Mouse (Mus musculus): ENCODE data around the gene Csf3r. TPM values are rescaled to one million over a fixed set of nuclear protein-coding genes. Genes with fewer than 3 reads are reported as not detected.

The Csf3r gene
- total RNA-seq, 2 experiments from 2014 or later = 0.66 to 1.1 TPM

DNA sequence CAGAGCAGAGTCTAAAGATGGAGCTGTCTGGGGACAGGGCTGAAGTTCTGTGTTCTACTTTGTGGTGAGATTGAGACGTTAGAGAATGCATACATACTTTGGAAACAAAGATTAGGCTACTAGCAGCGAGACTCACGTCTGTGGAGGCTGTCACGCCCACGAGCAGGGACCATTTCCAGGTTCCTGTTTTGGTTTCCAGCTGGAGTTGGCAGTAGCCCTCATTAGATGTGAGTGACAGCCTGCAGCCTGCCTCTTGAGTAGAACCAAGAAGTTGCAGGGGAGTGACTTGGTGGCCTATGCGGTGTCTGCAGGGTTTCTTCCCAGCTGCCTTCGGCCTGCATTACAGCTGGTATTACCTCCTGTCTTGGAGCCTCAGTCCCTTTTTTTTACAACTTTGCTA is 27.3 kb downstream of the Csf3r start:
- DNase-seq = no peak
- intact Hi-C loops (cut with DNase I) = no loop called here

DNA sequence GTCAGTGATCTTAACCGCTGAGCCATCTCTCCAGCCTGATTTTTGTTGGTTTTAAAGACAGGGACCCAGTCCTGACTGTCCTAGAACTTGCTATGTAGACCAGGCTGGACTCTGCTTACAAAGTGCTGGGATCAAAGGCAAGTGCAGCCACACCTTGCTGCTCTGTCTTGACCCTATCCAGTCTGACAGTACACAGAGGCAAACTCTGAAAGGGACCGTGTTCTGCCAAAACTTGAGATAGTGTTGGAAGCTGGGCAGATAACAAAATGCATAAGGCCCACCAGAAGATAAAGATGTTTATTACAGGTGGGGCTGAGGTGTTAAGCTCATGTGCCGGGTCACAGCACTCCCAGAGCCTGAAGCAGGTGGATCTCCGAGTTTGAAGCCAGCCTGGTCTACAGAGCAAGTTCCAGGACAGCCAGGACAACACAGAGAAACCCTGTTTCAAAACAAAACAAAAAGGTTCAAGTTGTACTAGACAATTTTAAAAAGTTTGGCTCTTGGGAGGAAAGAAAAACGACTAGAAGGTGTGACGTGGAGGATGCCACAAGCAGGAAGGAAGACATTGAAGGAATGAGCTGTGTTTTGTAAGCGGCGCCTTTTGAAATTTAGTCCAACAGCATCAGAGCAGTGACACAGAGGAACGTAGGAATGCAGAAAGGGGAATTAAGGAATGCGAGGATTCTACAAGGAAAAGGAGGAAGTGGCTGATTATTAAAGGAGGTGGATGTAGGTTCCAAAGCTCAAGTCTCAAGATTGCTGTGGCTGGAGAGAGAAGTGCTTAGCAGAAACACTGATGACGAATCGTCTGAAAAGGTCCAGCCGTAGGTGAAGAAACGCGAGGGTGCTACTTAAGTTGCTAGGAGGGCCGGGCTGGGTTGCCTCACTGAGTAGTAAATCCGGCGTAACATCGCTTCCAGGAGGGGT is 33.1 kb downstream of the Csf3r start:
- intact Hi-C loops (cut with DNase I) = no loop called here
- DNase-seq = no peak

DNA sequence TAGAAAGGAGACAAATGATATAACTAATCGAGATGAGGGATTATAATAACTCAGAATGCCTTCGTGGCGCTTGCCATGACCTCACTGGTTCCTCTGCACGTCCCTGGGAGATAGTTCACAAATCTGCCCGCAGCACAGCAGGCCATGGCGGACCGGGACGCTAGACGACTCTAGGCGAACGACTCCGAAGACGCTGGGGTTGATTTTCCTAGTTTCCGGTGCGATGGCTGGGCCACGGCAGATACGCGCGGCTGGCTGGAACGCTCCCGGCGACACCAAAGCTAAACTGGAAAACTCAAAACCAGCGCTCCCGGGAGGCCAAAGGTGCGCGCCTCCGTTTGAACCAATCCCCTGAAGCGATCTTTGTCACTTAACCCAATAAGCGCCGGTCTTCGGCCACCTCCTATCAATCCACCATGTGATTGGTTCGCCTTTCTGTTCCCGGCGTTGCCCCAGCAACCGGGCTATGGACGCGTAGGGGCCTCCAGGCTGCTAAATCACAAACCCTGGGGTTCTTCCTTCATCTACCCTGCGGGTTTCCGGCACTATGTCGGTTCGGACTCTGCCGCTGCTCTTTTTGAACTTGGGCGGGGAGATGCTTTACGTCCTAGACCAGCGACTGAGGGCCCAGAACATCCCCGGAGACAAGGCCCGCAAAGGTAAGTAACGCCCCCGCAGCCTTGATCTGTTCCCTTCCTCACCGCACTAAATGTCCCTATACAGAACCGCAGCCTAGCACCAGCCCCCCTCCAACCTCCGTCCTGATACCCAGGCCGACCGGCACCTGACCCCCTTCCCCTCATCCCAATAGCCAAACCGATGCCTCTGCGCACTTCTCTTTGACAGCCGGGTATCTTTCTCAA is 34.0 kb downstream of the Csf3r start, which contains the start of gene Oscp1:
Gene Oscp1, plus strand, starts transcription at position 432 of the 863 bp plus-strand sequence.
- intact Hi-C loops (cut with DNase I) = no loop called here

DNA sequence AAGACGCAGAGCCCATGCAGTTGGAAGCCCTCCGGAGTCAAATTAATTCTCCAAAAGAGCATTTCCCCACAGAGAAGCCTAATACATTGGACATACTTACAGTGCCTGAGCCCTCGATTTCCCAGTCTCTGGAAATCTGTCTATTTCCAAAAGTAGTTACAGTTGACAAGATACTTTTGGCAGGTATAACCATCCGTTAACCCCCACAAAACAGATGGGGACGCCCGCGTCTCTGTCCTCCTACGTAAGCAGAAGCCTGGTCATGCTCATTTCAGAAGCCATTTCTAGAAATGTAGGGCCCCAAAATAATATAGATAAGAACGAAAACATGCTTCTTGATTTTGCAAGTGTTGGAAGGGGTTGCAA is 34.6 kb downstream of the Csf3r start:
- intact Hi-C loops (cut with DNase I) = no loop called here

More for the DNA sequence above, 34.0 kb downstream of the Csf3r start, which contains the start of gene Oscp1:
- DNase-seq = peak; percentile 91

DNA sequence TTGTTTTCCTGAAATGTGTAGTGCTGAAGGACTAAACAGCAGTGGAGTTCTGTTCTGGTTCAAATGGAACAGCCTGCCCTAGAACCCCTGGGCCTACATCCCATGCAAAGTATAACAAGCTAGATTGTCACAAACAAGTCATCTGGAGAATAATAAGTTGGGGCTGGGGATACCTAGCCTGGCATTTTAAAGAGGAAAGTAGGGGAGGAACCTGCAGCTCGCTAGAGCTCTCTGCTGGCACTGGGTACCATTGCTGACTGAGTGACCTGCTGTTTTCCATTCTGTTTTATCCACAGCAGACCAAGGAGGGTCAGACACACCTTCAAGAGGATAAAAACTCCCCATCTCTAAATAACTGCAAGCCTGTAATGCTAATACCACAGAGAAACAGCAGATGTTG is 38.5 kb downstream of the Csf3r start:
- no peak for DNase-seq
- intact Hi-C loops (cut with DNase I) = no loop called here

More for the DNA sequence above, 34.6 kb downstream of the Csf3r start:
- no peak for DNase-seq

DNA sequence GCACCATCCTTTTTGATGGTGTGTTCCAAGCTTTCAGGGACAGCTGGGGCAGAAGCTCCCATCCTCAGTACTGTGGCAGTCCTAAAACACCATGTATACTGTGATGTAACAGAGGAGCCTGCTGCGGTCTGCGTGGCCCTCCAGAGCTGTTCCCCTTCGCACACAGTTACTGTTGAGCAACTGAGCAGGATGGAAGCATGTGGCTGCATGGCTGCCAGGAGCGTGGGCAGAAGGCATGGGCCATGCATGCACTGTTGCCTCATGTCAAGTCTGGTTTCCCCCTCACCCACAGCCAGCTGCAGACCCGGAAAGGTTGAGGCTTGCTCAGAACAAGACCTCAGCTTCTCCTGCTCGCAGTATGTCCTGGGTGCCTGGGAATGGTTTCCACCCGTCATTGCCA is 40.9 kb downstream of the Csf3r start:
- no peak for DNase-seq
- intact Hi-C loops (cut with DNase I) = no loop called here

DNA sequence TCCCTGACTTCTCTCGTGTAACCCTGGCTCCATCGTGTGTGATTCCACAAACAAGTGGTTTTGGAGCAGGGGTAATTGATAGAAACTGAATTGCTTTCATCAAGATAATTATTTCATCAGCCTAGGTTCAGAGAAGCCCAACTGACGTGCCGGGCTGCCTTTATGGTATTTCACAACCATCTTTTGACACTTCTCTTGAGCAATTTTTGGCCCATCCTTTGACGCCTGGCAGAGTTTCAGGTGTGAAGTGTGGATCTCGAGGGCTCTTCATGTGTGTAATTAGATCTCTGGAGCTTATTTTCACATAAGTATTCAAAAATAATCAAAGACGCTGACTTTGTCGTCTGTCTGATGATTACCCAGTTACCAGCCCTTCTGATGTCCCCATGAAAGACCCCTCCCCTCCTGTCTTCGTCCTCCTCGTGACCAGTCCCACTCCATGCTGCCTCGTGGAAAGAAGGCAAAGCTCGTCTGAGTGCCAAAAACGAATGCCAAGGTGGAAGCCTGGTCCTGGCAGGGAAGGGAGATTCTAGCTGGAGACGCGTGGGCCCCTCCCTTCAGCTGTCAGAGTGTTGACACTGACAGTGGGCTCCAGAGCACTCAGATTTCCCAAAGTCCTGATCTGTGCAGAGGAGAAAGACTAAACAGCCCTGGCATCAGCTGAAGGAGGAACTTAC is 43.2 kb downstream of the Csf3r start:
- DNase-seq = peak; percentile 66
- intact Hi-C loops (cut with DNase I) = no loop called here

DNA sequence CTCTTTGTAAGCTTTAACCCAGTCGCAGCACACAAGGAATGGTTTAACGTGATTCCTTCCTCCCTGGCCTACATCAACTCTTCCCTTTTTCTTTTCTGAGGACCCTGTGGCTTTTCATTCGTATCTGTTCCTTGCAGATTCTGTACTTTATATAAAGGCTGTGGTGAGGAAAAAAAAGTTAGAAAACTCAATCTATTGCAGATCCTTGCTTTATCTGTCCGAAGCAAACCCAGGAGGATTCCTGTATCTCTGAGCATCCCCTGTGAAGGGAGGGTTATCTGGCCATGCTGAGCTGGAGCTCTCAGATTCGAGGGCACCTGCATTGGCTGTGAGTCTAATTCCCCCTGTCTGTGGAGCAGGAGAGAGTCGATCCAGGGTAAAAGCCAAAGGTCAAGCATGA is 44.5 kb downstream of the Csf3r start:
- DNase-seq = no peak
- intact Hi-C loops (cut with DNase I) = no loop called here

DNA sequence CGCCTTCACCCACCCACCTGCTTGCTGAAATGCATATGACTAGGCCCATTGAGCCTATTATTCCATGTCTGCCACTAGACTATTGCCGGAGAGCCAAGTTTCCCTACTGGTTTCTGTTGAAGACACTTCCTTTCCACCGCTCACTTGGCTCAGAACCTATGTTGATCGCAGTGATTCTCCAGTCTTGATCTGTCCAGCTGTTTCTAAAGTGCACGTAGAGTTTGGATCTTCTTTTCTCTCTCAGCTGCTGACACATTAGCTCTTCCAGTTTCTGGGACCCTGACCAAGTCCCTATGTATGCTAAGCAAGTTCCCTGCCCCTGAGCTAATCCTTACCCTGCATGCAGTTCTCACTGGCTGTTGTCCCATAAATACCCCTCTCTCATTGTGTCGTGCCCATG is 53.5 kb downstream of the Csf3r start:
- DNase-seq = no peak
- intact Hi-C loops (cut with DNase I) = no loop called here

DNA sequence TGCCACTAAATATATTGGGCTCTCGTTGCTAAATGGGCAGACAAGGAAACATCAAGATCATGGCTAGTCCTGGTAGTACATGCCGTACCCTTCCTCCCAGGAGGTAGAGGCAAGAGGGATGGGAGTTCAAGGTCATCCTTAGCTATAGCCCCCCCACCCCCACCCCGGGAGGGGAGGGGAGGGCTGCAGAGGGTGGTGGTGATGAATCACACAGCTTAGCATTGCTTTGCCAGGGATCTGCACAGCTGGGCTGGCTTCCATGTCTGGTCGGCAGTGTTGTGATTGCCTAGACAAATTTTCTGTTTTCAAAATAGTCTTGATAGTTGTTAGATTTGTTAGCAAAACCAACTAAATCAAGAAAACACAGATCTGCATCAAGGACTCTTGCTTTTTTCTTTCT is 54.9 kb downstream of the Csf3r start:
- no peak for DNase-seq
- intact Hi-C loops (cut with DNase I) = no loop called here

DNA sequence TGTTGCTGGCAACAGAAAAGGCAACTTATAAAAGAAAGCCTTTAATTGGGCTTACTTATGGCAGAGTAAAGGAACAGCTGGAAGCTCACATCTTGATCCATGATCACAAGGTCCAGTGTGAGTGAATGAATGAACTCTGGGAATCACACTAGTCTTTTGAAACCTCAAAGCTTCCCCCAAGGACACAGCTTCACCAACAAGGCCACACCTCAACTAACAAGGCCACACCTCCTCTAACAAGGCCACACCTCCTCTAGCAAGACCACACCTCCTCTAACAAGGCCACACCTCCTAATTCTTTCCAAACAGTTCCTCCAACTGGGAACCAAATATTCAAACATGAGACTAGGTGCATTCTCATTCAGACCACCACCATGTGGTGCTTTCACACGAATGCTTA is 57.3 kb downstream of the Csf3r start:
- intact Hi-C loops (cut with DNase I) = no loop called here
- no peak for DNase-seq

DNA sequence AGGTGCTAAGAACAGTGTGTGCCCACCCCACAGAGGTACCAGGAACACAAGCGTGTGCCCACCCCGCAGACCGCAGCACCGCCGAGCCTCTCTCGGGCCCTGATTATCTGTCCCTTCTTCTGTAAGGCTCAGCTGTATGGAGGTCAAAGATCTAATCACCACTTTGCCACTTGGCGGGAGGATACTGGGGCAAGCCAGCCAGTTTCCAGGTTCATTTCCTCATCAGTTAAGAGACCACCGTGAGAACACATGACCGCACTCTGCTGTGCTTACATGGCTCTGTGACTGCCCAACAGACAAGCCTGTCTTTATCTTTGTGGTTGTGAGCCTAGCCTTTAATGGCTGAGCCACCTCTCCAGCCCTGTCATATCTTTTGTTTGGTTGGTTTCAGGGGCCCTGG is 58.7 kb downstream of the Csf3r start:
- DNase-seq = no peak
- intact Hi-C loops (cut with DNase I) = no loop called here

DNA sequence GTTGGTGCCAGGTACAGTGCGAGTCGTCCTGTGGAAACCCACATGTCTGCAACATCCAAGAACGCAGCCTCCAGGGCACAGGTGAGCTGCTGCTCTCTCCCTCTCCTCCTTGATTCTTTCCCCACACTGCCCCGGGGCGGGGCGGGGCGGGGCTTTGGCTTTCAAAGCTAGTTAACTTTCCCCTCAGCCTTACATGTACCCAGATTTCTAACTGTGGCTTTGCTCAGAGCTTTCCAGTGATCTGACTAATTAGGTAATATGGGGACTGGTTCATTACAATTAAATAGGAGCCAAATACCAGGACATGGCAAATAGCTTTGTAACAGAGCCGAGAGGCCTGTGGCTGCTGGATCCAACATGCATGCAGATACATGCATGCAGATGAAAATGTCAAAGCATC is 60.0 kb downstream of the Csf3r start:
- DNase-seq = no peak
- intact Hi-C loops (cut with DNase I) = no loop called here

DNA sequence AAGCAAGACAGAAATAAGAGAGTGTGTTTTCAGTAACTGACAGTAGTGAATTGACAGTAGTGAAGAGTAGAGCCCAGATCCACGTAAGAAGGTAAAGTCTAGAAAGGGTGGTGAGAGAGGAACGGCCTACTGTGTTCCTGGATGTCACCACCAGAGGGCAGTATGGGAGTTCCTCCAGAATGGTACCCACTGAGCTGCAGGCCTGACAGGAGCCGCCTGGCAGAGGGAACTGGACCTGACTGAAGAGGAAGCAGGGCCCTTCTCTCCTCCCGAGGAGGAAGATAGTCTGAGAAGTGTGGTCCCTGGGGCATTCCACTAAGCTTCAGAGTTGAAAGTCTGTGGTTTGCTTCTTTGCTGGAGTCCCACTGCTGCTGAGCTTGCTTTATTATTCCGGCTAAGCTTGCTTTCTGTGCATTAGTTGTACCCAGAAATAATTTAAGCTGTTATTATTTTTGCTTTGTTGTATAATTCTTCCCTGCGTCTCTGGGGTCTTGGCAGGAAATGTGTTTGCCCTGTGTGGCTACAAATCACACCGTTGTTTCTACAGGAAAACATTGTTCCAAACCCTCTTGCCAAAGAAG is 61.7 kb downstream of the Csf3r start:
- peak; percentile 83 for DNase-seq
- intact Hi-C loops (cut with DNase I) = loop anchor here (2.0 kb wide), 1 partner anchor 27 kb away; no protein-coding TSS in a partner anchor

DNA sequence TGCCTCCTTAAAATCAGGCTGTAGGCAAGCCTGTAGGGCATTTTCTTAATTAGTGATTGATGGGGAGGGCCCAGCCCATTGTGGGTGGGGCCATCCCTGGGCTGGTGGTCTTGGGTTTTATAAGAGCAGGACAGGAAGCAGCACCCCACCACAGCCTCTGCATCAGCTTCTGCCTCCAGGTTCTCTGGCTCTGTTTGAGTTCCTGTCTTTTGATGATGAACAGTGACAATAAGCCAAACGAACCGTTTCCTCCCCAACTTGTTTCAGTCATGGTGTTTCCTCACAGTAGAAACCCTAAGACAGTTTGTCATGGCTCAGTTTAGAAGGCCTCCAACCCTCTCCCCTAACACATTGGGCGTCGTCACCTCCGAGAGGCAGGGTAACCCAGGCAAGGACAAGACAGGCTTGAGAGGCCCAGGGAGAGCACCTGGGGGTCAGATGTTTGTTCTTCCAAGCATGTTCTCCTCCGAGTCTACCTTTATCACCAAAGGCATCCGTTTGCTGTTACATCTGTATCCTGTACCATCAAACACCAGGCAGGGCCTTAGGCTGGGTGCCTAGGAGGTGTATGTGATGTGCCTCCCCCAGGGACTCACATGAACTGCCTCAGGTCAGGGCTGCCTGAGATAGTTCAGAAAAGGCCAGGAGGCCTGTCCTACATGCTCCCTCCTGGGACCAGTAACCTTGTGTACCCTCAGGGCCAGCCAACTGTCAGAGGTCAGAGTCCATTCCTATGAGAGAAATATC is 65.9 kb downstream of the Csf3r start:
- no peak for DNase-seq
- intact Hi-C loops (cut with DNase I) = no loop called here

DNA sequence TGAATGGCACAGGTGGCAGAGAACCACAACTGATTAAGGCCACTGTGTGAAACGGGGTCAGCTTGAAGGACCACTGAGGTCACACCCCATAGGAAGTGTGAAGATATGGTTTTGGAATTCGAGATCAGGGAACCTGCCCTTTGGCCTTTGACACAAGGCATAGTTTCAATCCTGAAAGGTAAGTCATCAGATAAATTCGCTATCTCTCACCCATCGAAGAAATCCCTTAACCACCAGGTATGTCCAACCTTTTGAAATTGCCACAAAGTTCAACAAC is 66.4 kb downstream of the Csf3r start:
- intact Hi-C loops (cut with DNase I) = no loop called here
- no peak for DNase-seq

DNA sequence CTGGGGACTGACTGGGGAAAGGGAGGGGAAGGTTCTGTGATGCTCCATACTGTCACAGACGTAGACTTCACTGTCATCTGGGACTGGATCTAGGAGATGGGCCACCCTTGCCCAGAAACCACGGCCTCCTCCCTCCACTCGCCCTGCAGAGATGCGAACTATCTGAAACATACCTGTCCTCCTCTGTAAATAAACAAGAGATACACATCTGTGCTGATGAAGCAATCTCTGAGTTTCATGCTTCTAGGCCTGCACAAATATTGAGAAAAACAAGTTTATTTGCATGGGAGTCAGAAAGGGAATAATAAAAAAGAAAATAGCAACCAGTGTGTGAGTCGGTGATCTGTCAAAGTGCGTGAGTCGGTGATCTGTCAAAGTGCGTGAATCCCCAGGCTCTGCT is 67.5 kb downstream of the Csf3r start:
- DNase-seq = no peak
- intact Hi-C loops (cut with DNase I) = no loop called here
